Mouse (Mus musculus) urinary bladder, postnatal 10 days (tissue): ENCODE results near the gene Lmx1a.

Experiments
- DNase-seq: peaks from one replicate; pipeline ENCODE4 v3.0.0; 2022; ENCODE audit warnings: low spot score

Lmx1a gene

DNA sequence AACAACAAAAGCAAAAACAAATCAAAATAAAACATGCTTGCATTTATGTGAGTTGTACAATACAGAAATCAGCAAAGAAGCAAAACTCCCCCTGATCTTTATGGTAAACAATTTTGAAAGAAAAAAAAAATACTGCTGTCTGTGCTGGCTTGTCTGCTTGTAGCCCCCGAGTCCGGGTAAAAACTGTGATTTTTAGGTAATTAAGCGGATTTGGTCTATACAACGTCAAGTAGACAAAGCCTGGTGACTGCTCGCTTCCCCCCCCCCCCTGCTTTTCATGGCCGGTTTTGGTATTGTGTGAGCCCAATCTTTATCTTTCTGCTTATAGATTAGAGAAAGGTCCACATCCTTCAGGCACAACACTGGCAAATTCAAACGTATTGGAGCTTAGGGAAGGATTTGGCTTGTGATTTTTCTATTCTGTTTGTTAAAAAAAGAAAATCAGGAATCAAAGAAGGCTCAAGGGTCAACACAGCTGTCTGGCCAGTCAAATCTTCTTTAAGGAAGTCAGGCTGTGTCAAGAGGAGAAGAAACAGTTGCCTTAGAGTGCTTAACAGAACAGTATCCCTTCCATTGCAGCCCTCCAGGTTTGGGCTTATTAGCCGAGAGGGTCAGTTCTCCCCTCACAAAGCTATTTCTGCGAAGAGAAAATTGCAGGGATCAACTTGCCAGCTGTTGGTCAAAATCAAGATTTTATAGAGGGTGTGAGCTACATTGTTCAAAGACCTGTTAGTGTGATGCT is 4.6 kb downstream of the Lmx1a start:
- no peak for DNase-seq

DNA sequence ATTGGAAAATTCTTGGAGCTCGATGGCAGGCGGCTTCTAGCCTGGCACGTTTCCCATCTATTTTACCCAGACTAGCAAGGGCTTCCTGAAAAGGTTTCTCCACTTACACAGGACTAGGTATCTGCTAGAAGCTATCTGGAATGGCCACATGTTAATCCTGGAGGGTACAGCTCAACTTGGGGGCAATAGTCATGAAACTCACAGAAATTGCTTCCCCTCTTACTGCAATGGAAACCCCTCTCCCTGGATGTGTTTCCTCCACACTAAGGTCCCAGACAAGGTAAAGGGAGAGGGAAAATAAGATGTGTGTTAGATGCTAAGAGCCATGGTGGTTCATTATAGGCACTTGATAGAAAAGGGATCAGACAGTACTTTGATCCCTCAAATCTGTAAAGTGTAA is 5.7 kb downstream of the Lmx1a start:
- DNase-seq, result no peak

DNA sequence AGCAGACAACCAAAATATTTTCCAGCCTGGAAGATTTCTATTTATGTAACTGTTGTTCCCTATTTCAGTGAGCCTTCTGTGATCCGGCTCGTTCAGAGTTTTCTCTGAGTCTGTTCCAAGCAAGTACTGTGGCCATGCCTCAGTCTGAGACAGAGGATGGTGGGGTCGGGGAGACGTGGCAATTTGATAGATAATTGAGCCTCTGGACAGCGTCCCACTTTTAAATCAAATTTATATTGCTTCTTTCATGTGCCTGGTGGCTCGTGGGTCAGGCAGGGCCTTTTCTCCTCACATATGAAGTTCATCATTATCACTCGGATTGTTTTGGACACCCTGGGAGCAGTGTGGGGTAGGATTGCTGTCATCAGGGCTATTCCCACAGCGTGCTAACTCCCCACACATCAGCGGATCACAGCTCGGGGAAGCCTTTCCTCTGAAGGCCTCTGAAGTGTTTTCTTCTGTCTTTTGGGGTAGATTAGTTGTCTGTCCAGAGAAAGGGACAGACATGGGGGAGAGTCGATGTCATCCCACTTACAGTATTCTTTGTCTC is 6.9 kb downstream of the Lmx1a start:
- DNase-seq, result no peak

DNA sequence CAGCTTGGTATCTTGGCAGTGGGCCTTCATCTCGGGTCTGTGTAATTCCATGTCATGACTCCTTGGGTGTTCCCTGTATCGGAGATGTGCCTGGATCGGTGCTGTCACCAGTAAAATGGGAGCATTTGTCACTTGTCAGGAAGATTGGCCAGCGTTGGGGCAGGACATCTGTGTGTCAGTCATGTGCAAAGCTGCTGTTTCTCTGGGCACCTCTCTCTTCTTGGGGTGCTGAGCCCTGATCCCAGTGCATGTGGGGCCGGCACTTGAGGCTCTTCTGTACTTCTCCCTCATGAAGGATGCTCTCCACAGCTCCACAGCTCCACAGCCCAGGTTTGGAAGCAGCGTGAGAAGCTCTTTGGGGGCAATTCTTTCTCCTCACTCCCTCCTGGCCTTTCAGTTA is 10.7 kb downstream of the Lmx1a start:
- DNase-seq, result no peak

DNA sequence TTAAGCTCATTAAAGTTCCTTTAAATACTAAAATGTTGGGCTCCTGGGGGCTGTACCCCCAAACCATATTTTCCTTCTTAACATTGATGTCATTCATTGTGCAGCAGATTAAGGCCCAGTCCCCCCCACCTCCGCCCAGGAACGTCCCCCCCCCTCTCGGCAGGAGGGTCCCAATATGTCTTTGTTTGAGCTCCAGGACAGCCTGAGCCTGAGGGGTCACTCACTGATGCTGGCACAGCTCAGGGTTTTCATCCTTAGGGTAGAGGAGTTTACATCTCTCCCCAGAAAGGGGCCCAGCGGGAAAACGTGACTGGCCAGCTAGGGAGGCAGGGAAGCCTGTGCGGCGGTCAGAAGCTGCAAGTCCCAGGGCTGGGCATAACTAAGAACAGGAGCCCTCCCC is 11.2 kb downstream of the Lmx1a start:
- no peak for DNase-seq

DNA sequence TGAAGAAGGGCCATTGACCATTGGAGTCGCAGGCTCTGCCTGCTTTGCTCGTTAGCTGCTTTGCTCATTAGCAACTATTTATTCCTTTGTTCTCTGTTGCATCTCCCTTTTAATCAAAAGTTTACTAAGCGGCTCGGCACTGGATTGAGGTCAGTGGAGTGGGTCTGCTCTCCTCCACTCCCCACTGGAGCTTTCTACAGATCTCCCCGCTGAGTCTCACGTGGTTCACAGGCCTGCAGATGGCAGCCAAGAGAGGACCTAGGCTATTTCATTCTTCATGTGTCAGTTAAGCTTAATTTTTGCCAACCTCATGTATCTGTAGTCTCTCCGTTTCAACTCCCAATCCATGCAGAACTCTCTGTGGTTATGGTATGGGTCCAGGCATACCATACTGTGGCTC is 16.5 kb downstream of the Lmx1a start:
- no peak for DNase-seq

DNA sequence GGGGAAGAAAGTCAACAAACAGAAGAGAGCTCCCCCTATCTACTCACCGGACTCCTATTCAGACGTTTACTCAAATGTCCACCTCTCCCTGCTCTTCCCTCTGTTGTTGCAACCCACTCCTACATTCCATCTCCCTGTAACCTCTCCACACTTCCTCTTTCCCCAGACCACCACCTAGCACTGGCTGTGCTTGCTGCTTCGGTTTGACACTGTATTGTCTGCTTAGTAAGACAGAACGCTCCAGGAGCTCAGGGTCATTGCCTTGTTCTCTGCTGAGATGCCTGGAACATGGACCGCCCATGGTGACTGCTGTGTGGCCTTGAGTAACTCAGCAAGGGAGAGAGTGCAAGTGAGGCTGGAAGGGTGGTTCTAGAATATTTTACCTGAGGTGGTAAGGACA is 19.7 kb downstream of the Lmx1a start:
- DNase-seq, result no peak

DNA sequence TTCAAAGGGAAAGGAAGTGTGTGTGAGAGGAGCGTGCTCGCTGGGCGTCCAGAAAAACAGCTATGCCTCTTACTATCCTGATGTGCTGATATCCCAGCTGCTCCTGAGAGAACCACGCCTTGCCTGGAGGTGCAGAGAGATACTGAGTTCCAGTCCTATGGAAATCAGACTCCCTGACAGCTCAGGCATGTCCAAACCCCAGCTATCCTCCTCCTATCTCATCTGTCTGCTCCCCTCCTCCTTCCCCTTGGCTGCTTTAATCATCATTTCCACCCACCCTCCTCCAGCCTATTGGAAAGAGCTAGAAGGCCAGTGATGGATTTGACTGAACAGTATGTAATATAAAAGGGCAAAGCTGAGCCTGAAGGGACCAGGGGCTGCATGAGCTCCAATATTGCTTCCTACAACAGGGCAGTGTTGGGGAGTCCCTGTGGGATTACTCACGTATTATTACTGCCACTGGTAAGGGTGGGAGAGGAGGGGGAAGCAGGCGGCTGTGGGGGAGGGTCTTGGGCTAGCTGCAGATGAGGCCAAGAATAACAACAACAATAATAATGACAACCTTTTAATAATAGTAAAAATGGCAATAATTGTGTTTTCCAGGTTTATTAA is 26.8 kb downstream of the Lmx1a start:
- no peak for DNase-seq

DNA sequence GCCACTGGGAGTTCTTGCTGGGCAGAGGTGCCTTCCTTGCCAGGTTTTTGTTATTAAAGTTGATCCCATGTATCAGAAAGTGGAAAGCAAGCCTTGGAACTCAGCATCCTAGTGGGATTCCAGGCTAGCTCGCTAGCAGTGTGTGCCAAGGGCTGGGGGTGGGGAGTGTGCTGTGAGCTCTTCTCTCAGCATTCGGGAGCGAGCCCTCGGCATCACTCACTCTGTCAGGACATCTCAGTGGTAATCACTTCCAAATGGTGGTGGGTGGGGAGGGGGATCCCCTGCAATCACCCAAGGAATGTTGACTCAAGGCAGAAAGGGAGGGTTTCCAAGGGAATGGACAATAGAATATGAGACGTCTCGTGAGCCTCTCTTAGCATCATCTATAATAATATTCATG is 45.4 kb downstream of the Lmx1a start:
- DNase-seq, result no peak

DNA sequence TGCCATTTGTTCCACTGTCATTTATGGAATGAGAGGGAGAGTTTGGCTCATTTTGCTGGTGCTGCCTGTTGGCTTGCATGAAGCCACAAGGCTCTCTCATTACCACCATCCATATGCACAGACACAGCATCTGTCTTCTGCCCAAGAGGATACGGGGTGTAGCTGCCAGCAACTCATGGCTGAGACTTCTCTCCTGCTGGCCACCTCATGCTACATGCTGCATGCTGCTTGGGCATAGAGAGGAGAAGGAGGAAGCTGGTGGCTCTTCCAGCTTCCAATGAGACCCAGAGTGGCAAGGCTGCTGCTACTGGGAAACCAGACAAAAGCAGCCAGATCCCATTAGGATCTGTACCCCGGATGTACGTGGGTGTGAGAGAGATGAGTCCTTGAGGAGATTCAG is 47.8 kb downstream of the Lmx1a start:
- DNase-seq, result no peak

DNA sequence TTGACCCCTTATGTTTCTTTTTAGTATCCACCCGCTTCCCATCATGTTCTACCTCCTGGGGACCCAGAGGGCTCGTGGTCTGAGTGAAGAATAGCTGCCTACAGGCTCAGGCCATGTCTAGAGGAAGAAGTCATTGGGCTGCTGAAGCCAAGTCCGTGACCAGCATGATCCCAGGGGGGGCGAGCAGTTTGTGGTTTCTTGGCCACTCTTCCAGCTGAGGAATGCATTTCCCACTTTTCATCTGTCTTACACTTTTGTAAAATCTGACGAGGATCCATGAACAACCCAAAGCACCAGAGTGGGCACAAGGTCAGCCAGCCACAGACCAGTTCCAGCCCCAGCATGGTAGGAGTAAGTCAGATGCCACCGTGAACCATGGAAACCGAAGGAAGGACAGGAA is 50.2 kb downstream of the Lmx1a start:
- DNase-seq, result no peak

DNA sequence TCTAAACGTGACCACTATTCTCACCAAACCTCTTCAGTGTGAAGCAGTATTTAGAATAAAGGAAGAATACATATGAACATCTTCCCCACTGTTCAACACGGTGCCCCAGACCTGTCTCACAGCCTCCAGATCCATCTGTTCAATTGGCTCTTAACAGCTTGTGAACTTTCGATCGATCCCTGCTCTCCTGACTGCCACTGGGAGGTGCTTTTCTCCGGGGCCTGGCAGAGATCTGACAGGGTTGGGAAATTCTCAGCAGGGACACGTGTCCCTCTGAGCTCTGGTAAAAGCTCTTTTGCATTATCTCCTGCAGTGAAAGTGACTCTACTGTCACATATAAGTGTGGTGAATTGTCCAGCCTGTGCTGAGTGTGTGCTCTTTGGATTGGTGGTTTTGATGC is 57.6 kb downstream of the Lmx1a start:
- DNase-seq, result no peak

DNA sequence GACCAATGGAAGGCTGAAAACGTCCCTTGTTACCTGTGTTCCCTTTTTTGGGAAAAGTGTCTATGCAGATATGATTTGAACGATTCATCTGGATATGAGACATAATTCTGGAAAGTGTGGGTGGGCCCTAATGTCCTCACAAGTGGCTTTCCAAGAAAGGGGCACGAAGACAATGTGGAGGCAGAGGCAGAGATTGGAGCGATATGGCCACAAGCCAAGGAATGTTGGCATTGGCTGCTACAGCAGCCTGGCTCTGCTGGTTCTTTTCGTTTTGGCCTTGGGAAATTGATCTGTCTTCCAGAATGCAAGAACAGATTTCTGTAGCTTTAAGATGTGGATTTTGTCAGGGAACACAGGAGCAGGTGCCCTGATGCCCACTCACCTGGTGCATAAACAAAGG is 63.6 kb downstream of the Lmx1a start:
- no peak for DNase-seq

DNA sequence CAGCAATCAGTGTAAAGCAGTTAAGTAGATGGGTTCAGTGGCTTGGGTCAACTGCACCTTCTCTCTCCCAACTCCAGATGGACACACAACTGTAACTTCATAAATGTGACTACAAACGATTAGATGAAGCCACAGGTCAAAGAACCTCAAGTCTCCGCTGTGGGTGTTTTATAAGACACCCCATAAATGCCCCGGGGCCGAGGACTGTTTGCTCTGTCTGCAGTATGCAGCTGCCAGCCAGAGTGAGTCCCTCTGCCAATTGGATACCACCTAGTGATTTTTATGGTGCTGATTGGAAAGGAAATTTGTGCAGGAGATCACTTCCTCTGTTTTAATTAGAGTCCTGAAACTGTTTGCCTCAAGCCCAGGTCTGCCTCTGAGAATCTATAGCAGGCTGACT is 65.0 kb downstream of the Lmx1a start:
- no peak for DNase-seq

DNA sequence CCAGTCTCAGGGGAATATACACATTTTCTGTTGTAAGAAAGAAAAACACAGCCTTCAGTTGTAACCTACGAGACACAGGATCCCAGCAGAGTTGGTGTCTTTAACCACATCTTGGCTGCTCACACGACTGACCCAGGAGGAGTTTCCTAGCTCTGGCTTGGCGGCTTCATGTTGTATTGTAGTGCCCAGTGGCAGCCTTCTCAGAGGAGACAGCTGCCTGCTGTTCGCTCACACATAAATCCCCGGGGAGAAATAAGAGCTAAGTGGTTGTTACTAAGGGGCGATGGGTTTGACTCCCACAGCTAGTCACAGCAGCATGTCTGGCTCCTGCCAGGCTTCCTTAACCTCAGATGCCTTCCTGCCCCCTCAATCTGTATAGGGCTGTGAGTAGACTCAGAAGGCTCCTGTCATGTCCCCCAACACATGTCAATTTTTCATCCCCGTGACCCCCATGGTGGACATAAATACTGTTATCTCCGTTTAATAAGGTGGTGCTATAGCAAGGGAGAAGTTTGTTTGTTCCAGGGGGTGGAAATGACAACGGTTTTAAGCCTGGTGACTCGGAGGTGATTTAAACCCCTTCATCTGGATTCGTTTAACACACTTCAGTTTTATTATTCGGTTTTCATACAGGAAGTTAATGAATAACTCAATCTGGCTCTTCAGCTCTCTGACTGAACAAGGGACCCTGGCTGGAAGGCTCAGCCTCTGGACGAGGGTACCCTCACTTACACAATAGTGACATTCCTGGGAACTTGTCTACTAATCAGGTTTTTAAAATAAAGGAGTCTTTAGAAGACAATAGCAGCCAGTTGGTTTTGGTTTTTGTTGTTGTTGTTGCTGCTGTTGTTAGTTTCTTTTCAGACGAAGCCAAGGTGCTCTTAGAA is 65.8 kb downstream of the Lmx1a start:
- no peak for DNase-seq

DNA sequence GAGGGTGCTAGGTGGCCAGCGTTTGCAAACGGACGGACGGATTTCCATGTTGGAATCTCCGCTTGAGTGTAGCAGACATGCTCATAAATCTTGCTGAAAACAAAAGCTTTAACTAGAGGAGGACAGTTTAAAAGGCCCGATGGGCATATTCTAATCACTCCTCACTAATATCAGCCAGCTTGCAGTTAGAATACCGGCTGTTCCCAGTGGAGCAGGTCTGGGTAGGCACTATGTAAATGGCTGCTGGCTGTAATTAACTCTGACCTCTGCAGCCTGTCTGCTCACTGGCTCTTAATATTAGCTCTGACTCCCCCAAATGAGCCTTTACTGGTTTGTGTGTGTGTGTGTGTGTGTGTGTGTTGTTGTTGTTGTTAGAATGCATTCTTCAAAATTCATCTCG is 69.2 kb downstream of the Lmx1a start:
- no peak for DNase-seq

DNA sequence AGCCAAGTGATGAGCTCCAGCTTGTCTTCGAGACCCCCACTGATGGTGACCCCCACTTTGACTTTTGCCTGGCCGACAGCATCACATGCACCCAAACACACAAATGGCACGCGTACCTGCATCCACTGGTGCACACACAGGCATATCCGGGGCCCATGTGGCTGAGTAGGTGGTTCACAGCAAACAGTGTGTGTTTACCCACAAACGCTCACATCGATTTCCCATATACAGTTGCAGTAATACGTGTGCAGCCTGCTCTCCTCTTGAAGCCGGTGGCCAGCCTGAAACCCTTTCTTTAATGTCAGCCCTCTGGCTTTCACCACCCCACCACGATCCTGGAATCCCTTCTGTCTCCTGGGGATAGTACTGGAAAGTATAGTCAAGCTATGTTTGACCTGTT is 71.3 kb downstream of the Lmx1a start:
- DNase-seq, result no peak

DNA sequence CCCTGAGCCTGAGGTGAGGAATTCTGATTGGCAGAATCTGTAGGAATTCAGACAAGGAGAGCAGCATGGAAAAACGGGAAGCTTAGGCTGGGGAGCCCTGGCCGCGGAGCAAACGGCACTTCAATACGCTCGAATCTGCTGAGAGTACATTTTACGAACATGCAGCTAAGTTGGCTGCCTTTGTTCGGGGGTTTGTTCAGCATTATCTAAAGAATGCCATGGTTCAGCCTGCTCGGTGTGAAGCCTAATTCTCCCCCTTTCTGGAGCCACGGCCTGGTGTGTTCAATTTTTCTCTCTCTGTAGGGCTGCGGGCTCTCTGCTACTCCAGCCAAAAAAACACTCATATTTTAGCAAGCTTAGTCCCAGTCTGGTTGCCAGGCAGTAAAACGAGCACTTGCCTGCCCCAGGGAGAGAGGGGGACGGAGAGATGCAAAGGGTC is 72.8 kb downstream of the Lmx1a start:
- no peak for DNase-seq

DNA sequence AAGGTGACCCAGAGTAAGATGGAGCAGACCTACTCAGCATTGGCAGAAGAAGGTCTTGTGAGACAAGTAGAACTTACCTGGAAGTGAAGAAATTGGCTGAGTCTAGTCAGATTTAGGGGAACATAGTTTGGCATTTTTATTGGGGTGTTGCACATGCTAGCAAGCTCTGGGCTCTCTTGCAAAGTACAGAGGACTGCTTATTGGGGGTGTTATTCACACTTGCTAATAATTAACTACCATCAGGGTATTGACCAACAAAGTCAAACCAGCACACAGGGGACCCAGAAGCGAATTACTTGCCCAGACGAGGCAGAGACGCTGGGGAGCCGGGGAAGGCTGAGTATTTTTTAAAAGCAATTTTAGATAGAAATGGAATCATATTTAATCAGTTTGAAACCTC is 77.6 kb downstream of the Lmx1a start:
- DNase-seq, result no peak

DNA sequence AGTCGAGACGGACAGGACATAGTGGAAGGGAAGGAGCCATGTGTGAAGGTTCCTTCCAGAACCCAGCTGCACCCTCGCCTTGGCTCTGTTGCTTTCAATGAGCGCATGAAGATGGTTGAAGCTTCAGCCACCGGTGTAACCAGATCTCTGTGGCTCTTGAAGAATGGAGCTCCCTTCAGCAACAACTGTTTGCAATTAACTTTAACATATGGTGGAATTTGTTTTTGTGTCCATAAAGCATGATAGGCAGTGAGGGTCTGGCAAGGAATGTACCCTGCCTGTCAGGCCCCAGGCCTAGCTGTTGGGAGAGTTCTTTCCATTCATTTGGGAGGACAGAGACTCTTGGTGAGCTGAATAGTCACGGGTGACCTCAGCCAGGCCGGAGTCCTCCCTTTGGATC is 81.4 kb downstream of the Lmx1a start:
- DNase-seq, result no peak

DNA sequence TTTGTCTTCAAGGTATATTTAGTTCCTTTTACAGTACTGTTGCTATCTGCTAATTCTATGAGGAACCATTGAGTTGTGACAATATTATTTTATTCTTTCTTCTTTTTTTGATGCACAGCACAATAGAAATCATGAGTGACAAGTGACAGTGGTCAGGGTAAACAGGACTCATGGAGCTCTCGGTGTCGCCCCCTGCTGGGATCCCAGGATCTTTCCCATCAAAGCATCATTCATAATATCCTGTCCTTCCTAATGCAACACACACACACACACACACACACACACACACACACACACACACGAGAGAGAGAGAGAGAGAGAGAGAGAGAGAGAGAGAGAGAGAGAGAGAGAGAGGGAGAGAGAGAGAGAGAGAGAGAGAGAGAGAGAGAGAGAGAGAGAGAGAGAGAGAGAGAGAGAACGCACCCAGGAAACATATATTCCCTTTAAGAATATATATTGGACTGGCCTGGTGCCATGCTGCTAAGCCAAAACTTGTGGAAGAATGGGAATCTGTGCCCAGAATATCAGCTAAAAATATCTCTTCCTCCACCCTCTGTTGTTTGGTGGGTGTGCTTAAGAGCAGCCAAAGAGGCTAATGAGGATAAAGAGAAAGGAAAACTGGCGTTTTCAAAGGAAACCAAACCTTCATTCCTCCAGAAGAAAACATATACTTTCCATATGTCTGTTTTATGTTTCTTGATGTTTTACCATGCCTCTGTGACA is 90.9 kb downstream of the Lmx1a start:
- DNase-seq, result no peak

DNA sequence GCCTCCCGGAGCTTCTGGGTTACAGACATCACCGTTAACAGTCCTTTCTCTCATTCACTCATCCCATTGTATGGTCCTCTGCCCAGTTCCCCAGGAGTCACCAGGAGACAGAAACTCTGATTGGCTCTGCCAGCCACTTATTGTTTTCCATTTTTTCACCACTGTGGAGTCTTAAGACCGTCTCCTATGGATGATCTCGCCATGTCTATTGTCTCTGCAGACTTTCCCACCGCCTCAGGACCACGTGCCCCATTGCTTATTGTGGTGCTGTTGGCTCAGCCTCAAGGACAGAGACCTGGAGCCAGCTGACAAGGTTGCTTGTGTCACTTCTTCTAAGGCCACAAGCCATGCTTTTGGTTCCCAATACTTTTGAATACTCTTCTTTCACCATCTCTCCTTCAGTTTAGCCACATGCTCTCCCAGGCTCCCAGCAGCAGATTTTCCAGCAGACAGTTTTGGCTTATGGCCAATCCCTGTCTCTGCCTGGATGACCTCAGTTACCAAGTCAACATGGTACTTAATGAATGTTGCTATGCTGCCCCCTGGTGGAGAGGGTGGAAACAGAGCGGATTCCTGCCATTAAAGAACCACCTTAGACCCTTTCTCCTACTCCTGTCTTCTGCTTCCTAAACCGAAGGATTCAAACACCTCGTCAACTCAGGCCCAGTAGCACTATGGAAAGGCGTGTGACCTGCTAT is 92.9 kb downstream of the Lmx1a start:
- no peak for DNase-seq
